Mouse (Mus musculus) yolk sac, embryonic 10.5 days (tissue): Measurements from ENCODE around the gene Col23a1.

Experiments
- DNase-seq: peaks from one replicate; pipeline ENCODE4 v3.0.0-alpha.2; 2017; ENCODE audit warnings: low spot score

The Col23a1 gene

GRCm38 (mm10) chr11:51289564-51290041, at the start of gene Col23a1:
Gene Col23a1 (plus strand): TSS chr11:51289920.
- DNase-seq = peak; percentile 91

- DNase-seq = no peak
Measured at GRCm38 (mm10) chr11:51242897-51243296, 46.8 kb upstream of the Col23a1 start.

GRCm38 (mm10) chr11:51257006-51257405, 32.7 kb upstream of the Col23a1 start:
- no peak for DNase-seq

GRCm38 (mm10) chr11:51261680-51262219, 28.0 kb upstream of the Col23a1 start, which contains the start of gene Clk4:
Gene Clk4 (plus strand): TSS chr11:51261730.
- no peak for DNase-seq

- peak; percentile 97 for DNase-seq
Measured at GRCm38 (mm10) chr11:51262342-51263285, 27.1 kb upstream of the Col23a1 start, which contains the start of gene BC049762. Gene BC049762 (minus strand): TSS chr11:51263046.

GRCm38 (mm10) chr11:51263286-51263831, 26.4 kb upstream of the Col23a1 start:
- no peak for DNase-seq

- peak; percentile 70 for DNase-seq
Measured at GRCm38 (mm10) chr11:51264352-51264751, 25.4 kb upstream of the Col23a1 start.

- no peak for DNase-seq
Measured at GRCm38 (mm10) chr11:51265326-51265725, 24.4 kb upstream of the Col23a1 start.

GRCm38 (mm10) chr11:51274418-51274817, 15.3 kb upstream of the Col23a1 start:
- no peak for DNase-seq

GRCm38 (mm10) chr11:51290066-51290955, 591 bp downstream of the Col23a1 start:
- DNase-seq = peak; percentile 63

GRCm38 (mm10) chr11:51293956-51294530, 4.3 kb downstream of the Col23a1 start:
- no peak for DNase-seq

GRCm38 (mm10) chr11:51295742-51296141, 6.0 kb downstream of the Col23a1 start:
- no peak for DNase-seq

GRCm38 (mm10) chr11:51298691-51299090, 9.0 kb downstream of the Col23a1 start:
- DNase-seq = no peak

GRCm38 (mm10) chr11:51302396-51302795, 12.7 kb downstream of the Col23a1 start:
- no peak for DNase-seq

- no peak for DNase-seq
Measured at GRCm38 (mm10) chr11:51303981-51304553, 14.3 kb downstream of the Col23a1 start.

GRCm38 (mm10) chr11:51308306-51308705, 18.6 kb downstream of the Col23a1 start:
- DNase-seq = no peak

- DNase-seq = no peak
Measured at GRCm38 (mm10) chr11:51311846-51312245, 22.1 kb downstream of the Col23a1 start.

GRCm38 (mm10) chr11:51315991-51316810, 26.5 kb downstream of the Col23a1 start:
- DNase-seq = no peak

- no peak for DNase-seq
Measured at GRCm38 (mm10) chr11:51320609-51321008, 30.9 kb downstream of the Col23a1 start.

GRCm38 (mm10) chr11:51326908-51327307, 37.2 kb downstream of the Col23a1 start:
- DNase-seq = no peak
